Mouse (Mus musculus): ENCODE results near the gene Gm4131.

- TF ChIP-seq CTCF (conservative IDR thresholded peaks at IDR 0.05; ENCODE audit: insufficient read depth, insufficient read length, low read depth, low read length) = no peak
- no peak for TF ChIP-seq POLR2A (IDR thresholded peaks at IDR 0.05; ENCODE audit: low read depth, low read length)
Observed at GRCm38 (mm10) chr14:62464966-62465365, 101.8 kb downstream of the Gm4131 start.

Data from kidney, adult 2 months (tissue).